Mouse (Mus musculus) gastrocnemius, postnatal 4 days (tissue): ENCODE results near the gene Thsd4. TPM values are rescaled to one million over a fixed set of nuclear protein-coding genes. Genes with fewer than 3 reads are reported as not detected.

Experiments
- DNase-seq, 2 experiments: peaks; one replicate each; pipeline ENCODE4 v3.0.0; 2021 to 2022; ENCODE audit warnings: low spot score in 2 of 2, mixed read lengths in 2 of 2
- total RNA-seq, 2 experiments: library from RNA; stranded (reverse); gene quantifications; 2 replicates each; pipeline ENCODE4 v1.2.3; 2021

The Thsd4 gene
- total RNA-seq, 2 experiments from 2014 or later, result 23.5 to 27.4 TPM

DNA sequence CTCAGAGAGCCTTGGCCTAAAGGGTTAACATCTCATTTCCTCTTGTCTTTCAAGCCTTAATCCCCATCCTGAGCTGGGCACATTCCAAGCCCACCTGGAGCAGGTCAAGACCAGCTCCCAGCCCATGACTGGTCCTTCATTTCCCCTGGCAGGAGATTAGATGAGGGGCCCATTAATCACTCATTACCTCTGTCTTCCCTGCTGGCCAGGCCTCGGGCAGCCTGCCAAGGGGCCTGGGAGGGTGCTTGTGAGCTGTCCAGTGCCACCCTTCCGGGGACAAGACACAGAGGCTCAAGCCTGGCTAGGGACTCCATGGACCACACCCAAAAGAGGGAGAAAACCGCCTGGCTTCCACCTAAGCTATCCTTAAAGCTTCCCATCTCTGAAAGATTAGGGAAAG is 3.6 kb downstream of the Thsd4 start:
- no peak for DNase-seq

DNA sequence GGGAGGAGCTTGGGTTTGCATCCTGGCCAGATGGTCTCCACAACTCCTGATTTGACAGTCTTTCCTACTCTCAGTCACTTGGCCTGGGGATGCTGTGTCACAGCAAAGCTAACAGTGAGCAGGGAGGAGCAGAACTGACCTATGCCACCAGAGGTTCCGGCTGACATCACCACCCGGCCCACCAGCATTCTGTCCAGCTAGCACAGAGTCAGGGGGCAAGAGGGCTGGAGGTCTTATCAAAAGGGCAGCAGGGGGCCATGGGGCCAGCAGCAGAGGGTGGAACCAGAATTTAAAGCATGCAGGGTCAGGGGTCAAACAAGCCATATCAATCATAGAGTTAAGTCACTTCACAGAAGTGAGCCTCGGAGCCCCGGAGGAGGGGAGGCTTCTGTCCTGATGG is 4.7 kb downstream of the Thsd4 start:
- no peak for DNase-seq

DNA sequence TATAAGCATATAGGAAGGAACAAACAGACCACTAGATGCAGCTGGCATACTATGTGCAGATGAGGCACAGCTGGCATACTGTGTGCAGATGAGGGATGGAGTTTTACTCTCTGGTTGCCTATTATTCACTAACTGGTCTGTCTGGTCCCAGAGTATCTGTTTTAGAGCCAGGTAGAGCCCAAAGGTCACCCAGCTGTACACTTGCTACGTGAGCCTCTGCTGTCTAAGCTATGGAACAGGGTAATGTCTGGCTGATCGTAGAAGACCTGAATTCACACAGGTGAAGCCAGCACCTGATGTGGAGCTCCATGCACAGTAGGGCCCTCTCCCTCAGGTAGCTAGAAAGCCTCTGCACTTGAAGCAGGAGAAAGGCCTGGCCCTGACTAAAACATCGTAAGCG is 5.5 kb downstream of the Thsd4 start:
- no peak for DNase-seq

DNA sequence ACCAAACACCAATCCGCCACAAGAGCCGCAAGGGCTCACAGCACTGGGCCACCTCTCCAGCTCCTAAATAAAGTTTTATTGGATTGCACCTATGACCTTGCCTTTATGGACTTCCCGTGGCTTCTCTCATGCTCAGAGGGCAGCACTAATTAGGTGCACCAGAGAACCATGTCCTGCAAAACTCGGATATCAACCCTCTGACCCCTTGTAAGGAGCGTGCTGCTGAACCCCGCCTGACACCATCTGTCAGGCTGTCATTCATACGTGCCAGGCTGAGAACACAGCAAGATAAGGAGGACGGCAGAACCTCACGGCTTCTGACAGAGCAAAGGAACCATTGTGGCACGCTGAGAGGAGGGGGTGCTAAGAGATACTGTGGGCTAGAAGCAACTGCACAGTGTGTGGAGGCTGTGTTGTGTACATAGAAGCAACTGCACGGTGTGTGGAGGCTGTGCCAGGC is 8.5 kb downstream of the Thsd4 start:
- DNase-seq, result no peak

DNA sequence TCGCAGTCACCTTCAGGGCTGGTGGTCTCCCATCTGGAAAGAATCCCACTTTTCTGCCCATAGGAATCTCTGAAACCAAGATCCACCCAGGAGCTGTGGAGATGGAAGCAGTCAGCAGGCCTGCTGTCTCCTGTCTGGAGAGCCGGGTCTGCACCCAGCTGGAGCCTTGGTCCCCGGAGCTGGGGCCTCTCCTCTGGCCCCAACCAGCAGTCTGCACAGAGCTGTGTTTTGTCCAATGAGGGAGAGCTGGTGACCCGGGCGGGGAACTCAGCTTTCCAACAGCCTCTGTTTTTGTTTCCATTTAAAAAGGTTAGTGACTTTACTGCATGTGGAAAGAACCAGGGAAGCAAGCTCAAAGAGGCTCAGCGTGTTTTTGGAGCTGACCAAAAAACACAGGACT is 11.0 kb downstream of the Thsd4 start:
- DNase-seq, result no peak

DNA sequence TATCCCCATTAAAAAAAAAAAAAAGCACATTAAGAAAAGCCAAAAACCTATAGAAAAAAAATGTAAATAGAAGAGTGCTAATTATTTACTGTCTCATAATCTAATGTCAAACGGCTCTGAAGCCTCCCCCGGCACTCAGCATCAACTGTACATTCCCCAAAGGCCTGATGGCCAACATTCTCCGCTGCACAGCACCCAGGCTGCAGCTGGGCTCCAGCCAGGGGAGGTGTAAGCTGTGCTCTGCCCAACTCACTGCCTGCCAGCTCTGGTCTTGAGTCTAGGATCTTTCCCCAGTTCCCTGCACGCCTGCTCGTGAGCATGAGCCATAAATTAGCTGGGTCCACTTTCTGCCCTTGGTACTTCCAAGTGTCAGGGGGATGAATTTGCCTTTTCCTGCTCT is 15.7 kb downstream of the Thsd4 start:
- DNase-seq, result no peak

DNA sequence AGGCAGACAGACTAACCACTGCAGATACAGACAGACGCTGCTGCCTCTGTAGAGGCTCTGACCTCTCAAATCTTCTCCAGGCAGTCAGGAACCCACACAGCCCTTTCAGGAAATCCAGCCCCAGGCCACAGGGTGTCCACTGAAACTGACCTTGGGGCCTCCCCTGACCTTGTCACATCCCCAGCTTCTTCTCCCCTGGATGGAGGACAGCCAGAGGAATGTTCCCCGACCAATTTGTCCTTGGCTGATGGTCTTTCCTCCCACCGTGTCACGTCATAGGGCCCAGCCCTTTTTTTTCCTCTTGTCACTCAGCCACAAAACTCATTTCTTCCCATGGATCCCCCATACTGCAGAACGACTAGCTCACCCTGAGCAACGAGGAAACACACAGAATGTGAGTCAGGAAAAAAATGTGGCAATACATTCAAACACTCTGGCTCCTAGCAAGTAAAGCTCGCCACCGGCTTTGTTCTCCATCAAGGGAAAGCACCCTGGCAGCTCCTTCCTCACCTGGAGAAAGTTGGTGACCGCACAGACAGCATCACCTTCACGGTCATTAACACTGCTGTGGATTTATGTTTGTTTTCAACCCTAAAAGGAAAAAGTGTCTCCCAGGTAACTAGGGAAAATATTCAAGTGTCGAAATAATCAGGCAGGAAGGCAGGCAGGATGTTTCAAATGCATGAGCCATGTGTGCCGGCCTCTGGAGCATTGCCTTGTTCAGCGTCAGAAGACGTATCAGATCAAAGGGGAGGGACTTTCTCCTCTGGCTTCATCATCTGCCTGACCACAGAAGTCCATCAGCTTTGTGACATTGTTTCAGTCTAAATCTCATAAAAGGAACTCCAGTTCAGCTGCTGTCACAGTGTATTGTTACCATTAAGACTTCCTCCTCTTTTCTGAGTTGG is 17.2 kb downstream of the Thsd4 start:
- no peak for DNase-seq

DNA sequence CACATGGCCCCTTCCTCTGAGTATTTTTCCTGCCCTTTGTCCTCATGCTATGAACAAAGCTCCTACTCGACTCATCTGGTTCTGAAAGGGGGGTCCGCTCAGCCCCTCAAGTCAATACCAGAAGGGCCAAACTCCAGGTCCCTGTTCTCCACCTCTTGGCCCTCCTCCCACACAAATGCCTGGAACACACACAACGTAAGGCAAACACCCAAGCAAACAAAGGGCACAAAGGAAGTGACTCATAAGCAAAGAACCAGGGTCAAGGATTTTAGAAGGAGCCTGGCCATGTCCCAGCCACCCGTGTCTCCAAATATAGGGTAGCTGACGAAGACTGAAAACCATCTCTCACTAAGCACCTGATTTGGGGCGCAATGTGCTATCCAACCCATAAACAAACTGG is 19.6 kb downstream of the Thsd4 start:
- DNase-seq, result no peak

DNA sequence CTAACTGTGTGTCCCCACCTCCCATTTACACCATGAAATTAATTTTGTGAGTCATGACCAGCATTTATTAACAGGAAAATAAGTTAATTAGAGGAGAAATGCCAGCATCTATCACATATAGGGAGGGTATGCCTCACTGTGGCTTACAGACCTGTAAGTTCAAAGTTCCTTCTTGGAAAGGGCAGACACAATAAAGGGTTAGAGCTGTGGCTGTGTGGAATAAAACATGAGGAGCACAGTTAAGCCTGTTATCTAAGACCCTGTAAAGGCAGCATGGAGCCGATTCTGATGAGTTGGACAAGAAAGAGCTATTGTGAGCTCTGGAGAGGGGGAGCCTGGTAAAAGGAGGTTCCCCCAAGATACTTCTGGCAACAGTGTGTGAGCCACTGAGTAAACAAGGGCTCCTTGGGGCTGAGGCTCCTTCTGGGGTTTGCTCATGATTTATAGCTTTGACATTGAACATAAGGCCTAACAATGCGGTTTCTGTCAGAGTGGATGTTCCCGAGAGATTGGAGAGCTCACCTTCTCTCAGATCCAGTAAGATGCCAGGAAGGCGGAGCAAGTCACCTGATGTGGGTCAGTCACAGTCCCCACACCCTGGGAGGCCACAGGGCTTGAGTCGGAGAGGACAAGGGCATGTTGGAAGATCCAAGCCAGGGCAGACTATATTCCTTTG is 20.2 kb downstream of the Thsd4 start:
- DNase-seq, result no peak

DNA sequence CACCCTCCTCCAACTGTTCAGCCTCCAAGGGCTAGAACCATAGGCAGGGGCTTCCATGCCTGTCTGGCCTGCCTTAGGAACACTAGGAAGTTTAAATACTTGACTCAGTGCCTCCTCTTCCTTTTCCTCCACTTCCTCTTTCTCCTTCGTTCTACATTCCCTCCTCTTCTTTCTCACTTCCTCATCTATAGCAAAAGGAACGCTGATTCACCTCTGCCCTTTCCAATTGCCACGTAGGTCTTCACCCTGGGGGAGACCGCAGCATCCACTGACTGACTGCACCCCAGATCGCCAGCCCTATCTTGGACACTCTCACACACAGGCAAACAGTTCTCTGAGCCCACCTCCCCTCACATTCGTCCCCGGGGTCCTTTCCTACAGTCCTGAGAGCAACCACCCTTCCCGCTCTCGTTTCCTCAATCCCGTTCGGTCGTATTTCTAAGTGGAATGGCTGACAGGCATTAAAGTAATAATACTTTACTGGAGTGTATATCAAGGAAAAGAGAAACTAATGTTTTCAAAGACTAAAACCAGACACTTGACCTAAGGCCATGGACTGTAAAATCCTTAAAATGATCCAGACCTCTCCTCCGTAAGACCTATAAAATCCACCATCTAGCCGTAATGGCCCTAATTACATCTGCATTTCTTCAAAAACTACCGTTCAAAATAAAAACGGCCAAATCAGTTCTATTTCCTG is 29.4 kb downstream of the Thsd4 start:
- DNase-seq, result no peak

DNA sequence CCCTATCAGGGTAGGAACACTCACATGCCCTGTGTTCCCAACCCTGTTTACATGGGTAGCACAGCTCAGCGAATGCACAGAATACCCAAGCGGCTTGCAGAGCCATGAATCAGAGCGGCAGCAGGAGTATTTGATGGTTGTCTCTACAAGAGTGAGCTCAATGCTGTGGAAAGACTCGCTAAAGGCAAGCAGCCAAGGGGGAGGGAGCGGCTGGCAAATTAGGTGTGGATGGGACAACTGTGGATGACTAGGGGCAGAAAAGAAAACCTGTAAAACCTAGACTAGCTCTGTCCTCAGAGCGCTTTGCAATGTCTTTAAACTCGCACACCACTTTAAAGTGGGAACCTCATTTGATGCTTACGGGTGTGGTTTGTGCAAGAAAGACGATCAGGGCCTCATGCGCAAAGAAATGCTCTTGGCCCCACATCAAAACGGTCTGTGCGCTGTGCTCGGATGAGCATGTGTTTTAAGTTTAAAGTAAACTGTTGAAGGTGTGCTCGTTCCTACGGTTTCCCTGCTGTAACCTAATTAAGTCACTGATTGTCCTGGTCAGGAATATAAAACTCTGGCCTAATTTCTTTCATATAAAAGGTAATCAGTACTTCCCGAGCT is 30.3 kb downstream of the Thsd4 start:
- DNase-seq, result no peak

DNA sequence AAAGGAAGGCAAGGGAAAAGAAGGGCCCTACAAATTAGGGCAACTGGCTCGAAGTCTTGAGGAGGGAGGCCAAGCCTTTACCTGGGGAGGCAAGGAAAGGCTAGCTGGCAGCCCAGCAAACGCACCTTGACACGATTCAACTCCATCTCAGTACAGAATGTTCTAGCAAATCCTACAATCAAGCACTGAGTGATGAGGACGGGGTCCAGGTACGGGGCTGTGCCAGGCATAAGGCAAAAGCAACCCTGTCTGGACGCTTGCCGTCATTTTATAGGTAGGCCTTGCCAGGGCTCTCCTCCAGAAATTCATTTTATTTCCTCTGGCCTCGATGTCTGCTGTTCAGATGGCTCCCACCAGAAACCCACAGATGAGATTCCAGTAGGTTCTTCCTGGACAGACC is 30.8 kb downstream of the Thsd4 start:
- DNase-seq, result no peak

DNA sequence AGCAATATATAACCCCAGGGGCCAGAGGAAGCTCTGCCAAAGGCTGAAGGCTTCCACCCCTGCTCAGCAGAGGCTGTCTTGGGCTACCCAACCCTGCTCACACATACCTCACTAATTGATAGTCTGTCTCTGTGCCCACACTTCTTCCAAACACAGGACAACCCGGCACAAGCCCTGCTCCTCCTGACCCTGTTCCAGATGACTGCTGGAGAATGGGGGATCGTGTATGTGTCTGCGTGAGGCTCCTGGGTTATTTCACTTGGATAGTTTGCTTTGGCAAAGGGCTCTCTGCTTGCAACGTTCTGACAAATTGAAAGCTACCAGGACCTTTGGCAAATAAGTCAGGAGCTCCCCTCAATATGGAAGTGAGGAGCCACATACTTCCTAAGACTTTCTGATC is 33.0 kb downstream of the Thsd4 start:
- no peak for DNase-seq

DNA sequence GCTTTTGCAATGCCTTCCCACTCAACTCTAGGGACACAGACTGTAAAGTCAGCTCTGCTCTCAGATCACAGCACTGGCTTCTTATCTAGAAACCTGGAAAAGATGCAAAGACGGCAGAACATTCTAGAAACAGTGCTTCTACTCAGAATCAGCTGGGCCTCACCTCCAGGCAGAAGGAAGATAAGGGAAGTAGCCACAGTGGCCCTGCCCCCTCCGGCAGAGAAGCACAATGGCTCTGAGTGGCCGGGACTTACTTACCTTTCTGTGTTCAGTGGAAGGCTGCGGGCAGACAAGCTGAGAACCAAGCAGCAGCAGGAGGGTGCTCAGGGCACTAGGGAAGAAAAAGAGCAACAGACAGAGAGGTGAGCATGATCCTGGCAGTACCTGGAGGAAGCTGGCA is 39.7 kb downstream of the Thsd4 start:
- no peak for DNase-seq

DNA sequence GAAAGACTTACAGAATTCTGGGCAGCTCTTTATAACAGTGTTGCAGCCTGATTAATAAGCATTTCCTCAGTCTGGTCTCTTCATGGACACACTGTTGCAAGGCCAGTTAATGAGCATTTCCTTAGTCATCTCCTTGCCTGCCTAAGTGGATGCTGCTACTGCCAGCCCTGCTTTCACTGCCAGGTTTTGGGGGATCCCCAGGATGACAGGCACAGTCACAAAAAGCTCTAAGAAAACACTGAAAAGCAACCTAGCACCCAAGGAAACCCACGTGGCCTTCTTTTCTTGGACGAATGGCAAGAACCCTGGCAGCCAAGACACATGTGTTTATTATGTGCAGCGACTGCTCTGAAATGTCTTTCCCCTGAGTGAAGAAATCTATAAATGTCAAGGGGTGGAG is 41.8 kb downstream of the Thsd4 start:
- no peak for DNase-seq

DNA sequence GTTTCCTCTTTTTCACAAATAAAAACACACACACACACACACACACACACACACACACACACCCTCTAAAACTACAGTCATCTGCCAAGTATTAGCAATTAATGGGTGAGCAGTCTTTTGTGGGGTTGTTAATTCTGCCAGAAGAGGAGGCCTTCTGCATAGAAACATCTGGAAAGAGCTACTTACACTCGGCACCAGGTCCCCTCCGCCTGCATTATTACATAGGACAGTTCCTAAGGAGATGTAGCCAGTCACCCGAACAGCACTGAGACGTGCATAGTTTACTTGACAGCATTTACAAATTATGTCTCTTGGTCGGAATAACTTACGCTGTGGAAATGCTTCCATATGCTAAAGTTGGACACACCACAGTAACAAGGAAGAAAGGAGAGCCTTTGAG is 43.0 kb downstream of the Thsd4 start:
- no peak for DNase-seq

DNA sequence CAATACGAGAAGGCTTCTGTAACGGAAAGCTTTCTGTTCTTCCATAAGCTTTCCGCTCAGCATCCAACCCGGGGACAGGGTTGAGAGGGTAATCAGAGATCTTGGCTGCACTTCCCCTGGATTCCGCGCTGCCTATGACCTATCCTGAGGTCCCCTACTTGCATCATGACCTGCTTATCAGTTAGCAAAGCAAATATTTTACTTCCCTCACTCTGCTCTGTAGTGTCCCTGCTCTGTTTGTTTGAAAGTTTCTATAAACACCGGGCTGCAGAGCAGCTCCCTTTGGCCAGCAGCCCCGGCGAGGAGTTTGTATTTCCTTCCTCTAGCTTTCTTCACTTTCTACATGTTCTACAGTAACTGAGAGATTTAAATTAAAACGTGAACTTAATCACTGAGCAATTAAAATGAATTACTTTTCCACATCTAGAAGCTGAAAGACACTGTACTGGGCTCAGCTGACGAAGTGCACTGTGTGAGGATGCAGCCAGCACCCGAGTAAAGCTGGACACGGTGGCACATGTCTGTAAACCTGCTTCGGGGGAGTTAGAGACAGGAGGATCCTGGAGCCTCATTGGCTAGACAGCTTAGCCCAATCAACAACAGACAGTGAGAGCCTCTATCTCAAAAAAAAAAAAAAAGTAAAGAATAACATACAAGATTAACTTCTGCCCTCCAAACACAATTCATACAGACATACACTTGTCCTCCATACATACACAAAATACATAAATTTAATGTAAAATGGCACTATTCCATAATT is 43.7 kb downstream of the Thsd4 start:
- no peak for DNase-seq

DNA sequence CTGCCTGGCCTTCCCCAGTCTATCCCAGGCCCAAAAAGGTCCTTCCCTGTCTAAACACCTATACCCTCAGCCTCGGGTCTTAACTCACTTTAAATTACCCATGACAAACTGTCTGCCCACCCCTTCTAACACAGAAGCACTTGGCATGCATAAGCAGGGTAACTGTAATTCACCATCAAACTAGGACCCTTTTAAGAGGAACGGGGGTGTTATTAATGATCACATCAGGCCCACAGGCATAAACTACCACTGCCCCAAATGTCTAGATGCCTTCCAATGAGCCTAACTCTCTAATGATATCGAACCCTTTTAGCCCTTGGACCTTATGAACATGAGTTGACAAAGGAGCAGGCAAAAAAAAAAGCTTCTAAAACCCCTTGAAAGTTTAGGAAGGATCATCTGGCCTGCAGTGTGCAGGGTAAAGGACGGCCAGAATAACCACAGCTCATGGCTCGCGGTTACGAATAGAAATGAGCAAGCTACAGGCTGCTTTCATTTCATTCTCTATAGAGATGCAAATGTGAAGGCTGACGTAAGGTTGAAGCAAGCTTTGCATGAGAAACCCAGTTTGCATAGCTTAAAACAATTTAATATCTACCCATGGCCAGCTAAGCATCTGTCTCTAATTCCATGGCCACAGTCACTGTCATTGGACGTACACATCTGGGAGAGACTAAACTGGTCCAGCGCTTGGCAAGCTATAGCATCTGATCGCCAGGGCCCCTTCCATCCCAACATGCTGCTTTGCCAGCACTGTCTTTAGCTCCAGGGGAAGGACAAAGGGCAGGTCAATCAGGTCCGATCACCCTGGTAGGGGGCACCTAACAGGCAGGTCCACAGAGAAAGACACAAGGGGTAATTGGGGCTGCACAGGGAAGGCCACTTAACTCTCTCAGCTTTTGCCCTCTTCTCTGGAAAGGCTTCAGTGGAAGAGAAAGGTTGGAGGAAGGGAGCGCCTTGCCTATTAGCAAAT is 61.5 kb downstream of the Thsd4 start:
- DNase-seq, result no peak

DNA sequence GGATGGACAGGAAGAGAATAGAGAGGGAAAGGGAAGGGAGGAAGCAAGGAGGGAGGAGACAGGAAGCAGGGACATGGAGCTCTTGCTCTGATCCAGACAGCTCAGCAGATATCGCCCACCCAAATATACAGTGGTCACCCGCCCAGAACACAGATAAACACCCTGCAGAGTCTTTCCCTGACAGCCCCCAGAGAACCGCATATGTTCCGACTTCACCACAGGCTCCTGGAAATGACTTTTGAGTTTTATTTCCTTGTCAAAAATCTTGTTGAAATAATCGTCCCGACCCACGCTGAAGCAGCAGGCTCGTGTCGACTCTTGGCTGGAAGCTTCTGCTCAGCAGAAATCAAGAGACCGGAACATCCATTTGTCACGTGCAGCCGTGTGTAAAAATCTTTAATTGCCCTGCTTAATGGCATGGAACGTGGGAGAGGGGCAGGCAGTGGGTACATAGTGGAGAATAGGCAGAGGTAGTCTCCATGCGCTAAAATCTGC is 63.3 kb downstream of the Thsd4 start:
- DNase-seq, result no peak
